Mouse (Mus musculus): ENCODE results near the gene Chst15. TPM values are rescaled to one million over a fixed set of nuclear protein-coding genes. Genes with fewer than 3 reads are reported as not detected.

Chst15 gene
- polyA plus RNA-seq, 1 experiment, result 7.3 TPM

- DNase-seq (ENCODE audit: low read depth), result no peak
Measured at GRCm38 (mm10) chr7:132336781-132337180, 19.8 kb upstream of the Chst15 start.

DNA sequence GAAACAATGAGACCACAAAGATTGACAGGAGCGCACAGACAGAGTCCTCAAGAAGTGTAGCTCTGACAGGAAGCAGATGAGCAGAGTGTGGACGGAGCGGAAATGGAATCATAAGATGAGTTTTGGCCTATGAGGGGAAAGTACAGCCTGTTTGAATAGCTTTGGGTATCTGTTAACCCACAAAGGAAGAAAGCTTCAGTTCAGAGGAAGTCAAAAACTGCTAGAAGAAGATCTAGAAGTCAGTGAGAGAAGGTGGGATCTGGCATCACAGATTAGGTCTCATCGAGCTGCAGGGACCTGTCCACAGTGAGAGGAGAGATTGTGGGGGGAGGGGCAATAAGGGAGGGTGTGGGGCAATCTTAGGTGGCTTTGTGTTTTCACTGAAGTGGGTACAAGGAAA is 18.3 kb upstream of the Chst15 start:
- no peak for DNase-seq (ENCODE audit: low read depth)

DNA sequence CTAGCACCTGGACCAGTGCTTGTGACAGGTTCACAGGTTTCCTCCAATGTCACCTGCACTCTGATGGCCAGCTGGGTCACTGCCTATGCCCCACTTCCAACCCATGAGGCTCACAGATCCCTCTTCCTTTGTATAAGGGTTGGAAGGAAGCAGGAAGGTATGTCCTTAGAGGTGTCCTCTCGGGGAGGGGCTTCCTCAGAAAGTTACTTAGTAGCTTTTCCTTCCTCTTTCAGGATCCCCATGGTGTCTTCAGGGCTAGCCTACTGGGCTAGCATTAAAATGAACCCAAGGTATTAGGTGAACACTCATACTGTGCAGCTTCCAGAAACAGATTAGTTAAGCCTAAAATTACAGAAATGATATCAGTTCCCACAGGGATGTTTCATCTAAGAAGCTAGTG is 16.1 kb upstream of the Chst15 start:
- DNase-seq (ENCODE audit: low read depth), result no peak

- DNase-seq (ENCODE audit: low read depth), result no peak
Measured at GRCm38 (mm10) chr7:132332176-132332575, 15.1 kb upstream of the Chst15 start.

DNA sequence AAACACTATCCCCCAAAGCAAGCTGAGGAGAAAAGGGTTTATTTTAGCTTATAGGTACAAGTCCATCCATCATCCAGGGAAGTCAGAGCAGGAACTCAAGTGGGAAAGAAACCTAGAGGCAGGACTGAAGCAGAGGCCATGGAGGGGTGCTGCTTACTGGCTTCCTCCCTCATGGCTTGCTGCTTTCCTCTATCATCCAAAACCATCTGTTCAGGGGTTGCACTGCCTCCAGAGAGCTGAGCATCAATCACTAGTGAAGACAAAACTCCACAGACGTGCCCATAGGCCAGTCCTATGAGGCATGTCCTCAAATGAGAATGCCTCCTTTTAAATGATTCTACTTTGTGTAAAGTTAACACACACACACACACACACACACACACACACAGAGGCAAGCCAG is 13.2 kb upstream of the Chst15 start:
- no peak for DNase-seq (ENCODE audit: low read depth)

DNA sequence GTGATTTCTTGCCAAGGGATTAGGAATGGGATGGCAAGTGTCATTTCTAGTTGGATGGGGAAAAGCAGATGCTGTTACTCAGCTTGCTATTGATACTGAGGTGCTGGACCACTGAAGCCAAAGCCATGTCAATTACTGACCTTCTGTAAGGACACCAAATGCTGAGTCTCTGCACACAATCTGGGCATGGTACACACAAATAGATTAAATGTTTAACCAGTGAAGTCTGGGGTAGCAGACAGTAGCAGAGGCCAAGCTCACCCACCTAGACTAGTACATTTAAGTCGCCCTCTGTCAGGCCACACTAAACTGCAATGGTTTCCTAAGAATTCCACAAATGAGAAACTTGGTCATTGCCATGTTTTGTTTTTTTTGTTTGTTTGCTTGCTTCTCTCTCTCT is 11.6 kb upstream of the Chst15 start:
- no peak for DNase-seq (ENCODE audit: low read depth)

DNA sequence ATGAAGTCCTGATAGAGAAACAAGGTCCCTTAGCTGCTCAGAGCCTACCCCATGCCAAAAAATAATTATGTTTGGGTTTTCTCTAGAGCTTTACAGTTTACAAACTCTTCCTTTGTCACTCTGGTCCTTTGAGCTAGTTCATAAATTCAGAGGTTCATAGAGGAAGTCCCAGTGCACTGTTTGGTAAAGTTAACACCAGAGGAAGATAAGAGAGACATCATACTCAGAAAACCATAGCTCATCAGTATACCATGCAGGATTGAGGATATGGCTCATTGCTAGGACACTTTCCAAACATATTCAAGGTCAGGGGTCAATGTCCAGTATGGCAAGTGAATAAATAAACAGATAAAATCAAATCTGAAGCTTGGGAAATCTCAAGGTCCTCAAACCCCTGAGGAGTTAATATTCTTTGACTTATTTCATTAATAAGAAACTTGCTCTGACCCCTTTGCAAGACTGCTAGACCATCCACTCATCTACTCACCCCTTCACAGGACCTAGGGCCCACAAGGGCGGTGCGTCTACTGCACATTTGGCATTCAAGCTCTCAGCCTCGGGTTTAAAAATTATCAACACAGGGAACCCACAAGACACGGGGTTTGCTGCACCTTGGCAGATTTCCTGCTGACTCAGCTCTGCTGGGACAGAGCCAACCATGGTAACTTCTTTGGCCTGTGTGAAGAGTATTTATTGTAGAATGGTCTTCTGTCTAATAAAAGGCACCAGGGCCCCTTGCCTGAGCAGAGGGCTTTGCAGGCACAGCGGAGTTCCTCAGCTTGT is 8.7 kb upstream of the Chst15 start:
- DNase-seq (ENCODE audit: low read depth), result no peak

DNA sequence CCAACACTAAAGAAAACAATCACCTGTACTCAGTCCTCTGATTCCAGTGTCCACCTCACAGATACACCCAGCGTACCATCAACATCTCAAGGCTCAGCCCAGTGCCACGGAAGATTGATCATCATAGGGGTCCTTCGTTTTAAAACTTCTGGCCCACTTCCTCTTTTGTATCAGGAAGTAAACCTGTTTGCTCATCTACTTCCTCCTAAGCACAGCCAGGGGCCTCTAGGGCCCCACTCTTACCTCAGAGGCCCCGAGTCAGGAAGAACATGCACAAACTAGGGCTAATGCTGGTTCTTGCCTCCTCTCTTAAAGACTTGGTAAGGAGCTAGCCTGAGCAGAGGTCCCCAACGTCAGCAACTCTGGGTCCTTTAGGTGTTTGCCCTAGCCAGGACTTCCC is 6.4 kb upstream of the Chst15 start:
- no peak for DNase-seq (ENCODE audit: low read depth)

GRCm38 (mm10) chr7:132321392-132321958 is 4.4 kb upstream of the Chst15 start:
- DNase-seq (ENCODE audit: low read depth), result no peak

DNA sequence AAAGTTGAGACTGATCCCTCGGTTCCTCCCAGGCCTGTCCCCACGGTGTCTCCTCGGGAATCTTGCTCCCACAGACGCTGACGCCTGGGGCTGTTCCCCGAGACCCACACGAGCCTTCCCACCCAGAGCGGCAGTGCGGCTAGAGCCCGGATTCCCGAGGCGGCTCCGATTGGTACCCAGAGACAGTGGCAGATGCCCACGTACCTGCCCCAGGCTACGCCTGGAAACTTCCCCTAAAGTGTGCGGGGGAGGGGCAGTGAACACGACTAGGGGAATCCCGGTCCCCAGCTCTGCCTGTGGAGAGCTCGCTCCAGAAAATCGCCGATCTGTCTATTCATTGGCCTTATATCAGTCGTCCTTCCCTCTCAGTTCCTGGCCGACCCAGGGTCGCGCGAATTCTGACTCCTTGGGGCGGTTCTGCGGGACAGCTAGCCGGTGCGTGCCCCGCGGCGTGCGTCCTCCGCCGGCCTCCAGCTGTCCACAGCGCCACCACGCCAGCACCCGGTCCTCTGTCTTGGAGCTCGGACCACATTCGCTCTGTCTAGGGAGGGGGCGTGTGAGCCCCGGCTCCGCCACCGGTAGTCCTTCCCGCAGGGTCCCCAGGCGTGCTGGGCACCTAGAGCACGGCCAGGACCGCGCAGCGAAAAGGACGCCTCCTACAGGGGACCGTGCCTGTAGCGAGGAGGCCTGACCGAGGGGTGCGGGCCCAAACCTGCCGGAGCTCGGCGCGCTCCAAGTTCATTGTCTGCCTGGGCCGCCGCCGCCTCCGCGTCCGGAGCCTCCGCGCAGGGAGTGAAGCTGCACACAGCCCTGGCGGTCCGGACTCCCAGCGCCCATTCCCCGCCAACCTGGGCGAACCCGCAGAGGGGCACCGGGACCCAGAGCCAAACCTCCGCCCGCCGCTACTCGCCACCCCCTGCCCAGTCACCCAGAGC is 660 bp downstream of the Chst15 start:
- no peak for DNase-seq (ENCODE audit: low read depth)

DNA sequence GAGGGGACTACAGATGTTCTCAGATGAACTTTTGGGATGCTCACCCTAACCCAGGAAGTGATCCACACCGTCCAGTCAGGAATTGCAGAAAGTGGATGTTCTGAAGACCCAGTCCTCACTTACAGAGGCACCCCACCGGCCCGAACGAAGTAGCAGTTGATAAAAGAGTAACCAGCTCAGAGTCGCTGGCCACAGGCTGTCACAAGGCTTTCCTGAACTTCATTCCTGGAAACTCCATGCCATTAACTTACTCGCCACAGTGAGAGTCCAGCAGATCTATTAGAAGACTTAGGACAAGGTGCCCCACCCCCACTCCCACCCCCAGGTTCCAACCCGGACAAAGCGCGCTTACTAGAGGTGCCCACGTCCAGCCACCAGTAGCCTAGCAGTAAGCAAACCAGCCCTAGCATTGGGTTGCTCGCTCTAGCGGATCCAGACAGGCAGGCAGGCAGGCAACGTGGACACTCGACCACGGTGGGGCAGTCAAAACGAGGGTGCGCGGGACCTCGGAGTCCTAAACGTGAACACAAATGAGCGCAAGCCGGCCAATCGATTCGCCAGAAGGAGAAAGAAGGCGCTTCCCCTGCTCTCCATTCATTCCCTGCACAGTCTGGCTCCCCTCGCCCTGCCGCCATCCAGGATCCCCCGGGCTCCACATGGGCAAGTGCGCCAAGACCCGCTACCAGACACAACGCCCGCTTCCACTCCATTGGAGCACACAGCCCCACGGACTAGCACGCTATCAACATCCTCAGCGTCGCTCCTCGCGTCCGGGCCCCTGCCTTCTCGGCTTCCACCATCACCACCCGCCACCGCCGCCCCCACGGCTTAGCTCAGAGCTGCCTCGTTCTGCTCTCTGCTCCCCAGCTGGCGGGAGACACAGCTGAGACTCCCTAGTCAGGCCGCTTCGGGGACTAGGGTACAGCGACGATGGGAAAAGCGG is 1.6 kb downstream of the Chst15 start:
- DNase-seq (ENCODE audit: low read depth), result no peak

DNA sequence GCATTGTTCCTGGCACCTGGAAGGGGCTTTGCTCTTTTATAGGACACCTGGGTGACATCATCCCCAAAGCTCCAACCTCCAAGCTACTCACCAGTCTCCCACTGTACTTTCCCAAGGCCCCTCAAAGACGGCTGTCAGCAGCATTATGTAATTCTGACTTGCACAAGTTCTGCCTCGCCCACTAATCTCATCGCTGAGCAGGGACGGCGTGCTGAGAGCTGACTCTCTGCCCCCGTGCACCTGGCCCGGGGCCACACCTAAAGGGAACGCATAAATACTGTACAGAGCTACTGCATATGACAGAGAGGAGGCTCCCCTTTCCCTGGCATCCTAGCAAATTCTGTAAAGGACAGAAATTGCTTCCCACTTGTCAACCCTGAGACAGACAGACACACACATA is 4.6 kb downstream of the Chst15 start:
- DNase-seq (ENCODE audit: low read depth), result no peak

GRCm38 (mm10) chr7:132308537-132309191 is 8.4 kb downstream of the Chst15 start:
- DNase-seq (ENCODE audit: low read depth), result no peak

GRCm38 (mm10) chr7:132307722-132308271 is 9.2 kb downstream of the Chst15 start:
- no peak for DNase-seq (ENCODE audit: low read depth)

- no peak for DNase-seq (ENCODE audit: low read depth)
Measured at GRCm38 (mm10) chr7:132306671-132307412, 10.2 kb downstream of the Chst15 start.

DNA sequence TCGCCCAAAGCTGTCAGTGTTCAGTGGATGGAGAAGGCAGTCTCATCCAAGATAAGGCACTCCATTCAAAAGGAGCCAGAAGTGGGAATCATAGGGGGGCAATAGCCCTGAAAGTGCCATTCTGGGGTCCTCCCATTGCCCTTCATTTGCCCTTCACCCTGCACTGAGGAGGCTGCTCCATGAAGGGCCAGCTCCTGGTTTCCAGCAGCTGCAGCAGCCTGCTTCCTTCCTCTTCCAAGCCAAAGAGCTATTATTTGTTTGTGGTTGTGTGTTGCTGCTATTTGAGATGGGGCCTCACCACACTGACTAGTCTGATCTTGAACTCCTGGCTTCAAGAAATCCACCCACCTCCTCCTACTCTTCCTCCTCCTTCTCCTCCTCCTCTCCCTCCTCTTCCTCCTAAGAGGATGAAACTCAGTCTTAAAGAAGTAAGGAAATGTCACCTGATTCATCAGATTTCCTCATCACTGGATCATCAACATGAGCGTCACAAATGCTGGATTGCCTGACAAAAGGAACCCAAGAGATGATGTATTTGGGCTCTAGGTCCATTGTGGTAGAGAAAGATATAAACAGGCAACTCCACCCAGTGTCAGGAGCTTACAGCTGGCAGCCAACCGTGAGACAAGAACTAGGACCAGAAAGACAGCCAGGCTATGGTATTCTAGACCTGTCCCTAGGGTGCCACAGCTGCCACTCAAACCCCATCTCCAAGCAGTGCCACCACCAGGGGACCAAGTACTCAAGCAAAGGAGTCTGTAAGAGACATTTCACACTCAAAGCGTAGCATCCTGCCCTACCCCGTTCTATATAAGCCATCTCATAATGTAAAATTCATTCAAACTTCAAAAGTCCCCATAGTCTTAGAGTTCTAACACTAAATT is 11.3 kb downstream of the Chst15 start:
- no peak for DNase-seq (ENCODE audit: low read depth)

DNA sequence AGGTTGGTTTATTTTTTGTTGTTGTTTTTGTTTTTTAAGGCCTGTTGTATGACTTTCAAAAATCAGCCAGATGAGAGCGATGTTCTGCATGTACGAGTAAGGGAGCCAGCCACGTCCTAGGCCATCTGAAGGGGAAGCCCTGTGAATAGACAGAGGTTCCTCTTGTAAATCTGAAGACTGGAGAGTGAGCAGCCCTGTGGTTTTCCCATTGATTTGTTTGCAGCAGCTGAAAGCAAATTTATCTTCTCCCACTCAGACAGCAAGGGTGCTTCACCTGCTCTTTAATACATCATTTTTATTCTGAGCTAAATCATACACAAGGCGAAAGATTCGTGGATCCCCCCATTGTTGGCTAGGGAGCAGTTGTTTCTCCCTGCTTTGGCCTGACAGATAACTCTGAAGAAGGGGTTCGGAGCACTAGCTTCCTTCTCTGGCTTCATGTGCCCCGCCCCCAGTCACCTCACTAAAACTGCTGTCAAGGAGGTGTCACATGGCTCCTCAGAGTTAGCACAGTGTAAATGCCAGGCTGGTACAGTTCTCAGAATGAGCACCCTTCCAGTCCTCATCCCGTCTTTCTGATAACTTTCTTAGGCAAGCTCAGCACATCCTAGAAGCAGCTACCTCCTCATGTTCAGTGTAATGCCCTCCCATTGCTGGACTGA is 12.5 kb downstream of the Chst15 start:
- no peak for DNase-seq (ENCODE audit: low read depth)

GRCm38 (mm10) chr7:132303988-132304387 is 13.0 kb downstream of the Chst15 start:
- no peak for DNase-seq (ENCODE audit: low read depth)

Data from gonadal fat pad, adult 2 months (tissue).